Mouse (Mus musculus) G1E-ER4 (cell line): Measurements from ENCODE around the gene Rhbdd2. TPM values are rescaled to one million over a fixed set of nuclear protein-coding genes. Genes with fewer than 3 reads are reported as not detected.

Experiments
- GATA1 ChIP-seq: IDR thresholded peaks from one replicate; pipeline ENCODE4 v1.8.0; 2012; ENCODE audit warnings: low read length, inconsistent platforms
- polyA plus RNA-seq: library from polyadenylated mRNA; stranded (reverse); fragments of >175 nt; gene quantifications from 2 replicates; pipeline ENCODE4 v1.2.3, GENCODE M21; 2012

Rhbdd2 gene
- polyA plus RNA-seq, 1 experiment, result 45.0 TPM

- no peak for TF ChIP-seq GATA1
Measured at GRCm38 (mm10) chr5:135669741-135670275, 37.4 kb downstream of the Rhbdd2 start, which contains the start of gene Por. TSS of gene Por (plus strand) at chr5:135670033.

GRCm38 (mm10) chr5:135670881-135671280 is 38.5 kb downstream of the Rhbdd2 start:
- no peak for TF ChIP-seq GATA1

GRCm38 (mm10) chr5:135672509-135672908 is 40.1 kb downstream of the Rhbdd2 start:
- TF ChIP-seq GATA1, result no peak

- no peak for TF ChIP-seq GATA1
Measured at GRCm38 (mm10) chr5:135672980-135673379, 40.6 kb downstream of the Rhbdd2 start.

- no peak for TF ChIP-seq GATA1
Measured at GRCm38 (mm10) chr5:135674349-135674775, 41.9 kb downstream of the Rhbdd2 start.

GRCm38 (mm10) chr5:135674821-135675220 is 42.4 kb downstream of the Rhbdd2 start:
- TF ChIP-seq GATA1, result no peak

GRCm38 (mm10) chr5:135676696-135677095 is 44.3 kb downstream of the Rhbdd2 start:
- no peak for TF ChIP-seq GATA1

GRCm38 (mm10) chr5:135677251-135677650 is 44.8 kb downstream of the Rhbdd2 start:
- no peak for TF ChIP-seq GATA1

GRCm38 (mm10) chr5:135678481-135678880 is 46.1 kb downstream of the Rhbdd2 start:
- no peak for TF ChIP-seq GATA1

GRCm38 (mm10) chr5:135680967-135681545 is 48.6 kb downstream of the Rhbdd2 start:
- TF ChIP-seq GATA1, result no peak

GRCm38 (mm10) chr5:135682009-135682408 is 49.6 kb downstream of the Rhbdd2 start:
- TF ChIP-seq GATA1, result no peak

GRCm38 (mm10) chr5:135682942-135683570 is 50.6 kb downstream of the Rhbdd2 start:
- TF ChIP-seq GATA1, result no peak

GRCm38 (mm10) chr5:135690401-135690800 is 58.0 kb downstream of the Rhbdd2 start:
- no peak for TF ChIP-seq GATA1

- TF ChIP-seq GATA1, result no peak
Measured at GRCm38 (mm10) chr5:135691266-135691665, 58.8 kb downstream of the Rhbdd2 start.

GRCm38 (mm10) chr5:135693281-135693853 is 60.9 kb downstream of the Rhbdd2 start:
- no peak for TF ChIP-seq GATA1

GRCm38 (mm10) chr5:135695277-135695721 is 62.9 kb downstream of the Rhbdd2 start:
- TF ChIP-seq GATA1, result no peak

Other genes starting within 250 kb of the Rhbdd2 start
- 133 and 170 TPM in 2 replicates for gene Pom121, start 238.1 kb upstream of the Rhbdd2 start, polyA plus RNA-seq
- not detected in 2 replicates for gene Hip1, start 87.5 kb upstream of the Rhbdd2 start, polyA plus RNA-seq
- gene Ccl26, start 69.0 kb upstream of the Rhbdd2 start, polyA plus RNA-seq, result not detected in 2 replicates
- gene Ccl24, start 59.6 kb upstream of the Rhbdd2 start, polyA plus RNA-seq, result not detected in 2 replicates
- 184 and 218 TPM in 2 replicates for gene Por, start 37.4 kb downstream of the Rhbdd2 start, polyA plus RNA-seq
- gene Tmem120a, start 111.8 kb downstream of the Rhbdd2 start, polyA plus RNA-seq, result 15.1 and 18.6 TPM in 2 replicates
- 0.05 TPM in 1 of 2 replicates, not detected in the other for gene Styxl1, start 145.8 kb downstream of the Rhbdd2 start, polyA plus RNA-seq
- 746 and 850 TPM in 2 replicates for gene Mdh2, start 145.9 kb downstream of the Rhbdd2 start, polyA plus RNA-seq
- gene Srrm3, start 174.3 kb downstream of the Rhbdd2 start, polyA plus RNA-seq, result not detected in 2 replicates